Mouse (Mus musculus) ES-Bruce4 (cell line): ENCODE data around the gene Mybpc2. TPM values are rescaled to one million over a fixed set of nuclear protein-coding genes. Genes with fewer than 3 reads are reported as not detected.
A peak's percentile ranks its signal among the peaks of the same experiment; 100 is the strongest.

Experiments
- H3K27ac ChIP-seq: 2 replicates; pipeline ENCODE4 v1.5.1; 2012; ENCODE audit warnings: low read length, inconsistent platforms; ENCODE audit not compliant: insufficient read depth
- H3K27me3 ChIP-seq: 2 replicates; pipeline ENCODE4 v1.6.1; 2012; ENCODE audit warnings: mild to moderate bottlenecking, low read length, inconsistent platforms; ENCODE audit not compliant: control insufficient read depth, poor library complexity, insufficient read depth, severe bottlenecking
- H3K36me3 ChIP-seq: 2 replicates; pipeline ENCODE4 v1.6.1; 2012; ENCODE audit warnings: inconsistent platforms, mild to moderate bottlenecking, low read length, moderate library complexity; ENCODE audit not compliant: control insufficient read depth, poor library complexity, insufficient read depth, severe bottlenecking
- H3K4me1 ChIP-seq: one replicate; pipeline ENCODE4 v1.8.1; 2011; ENCODE audit warnings: low read length; ENCODE audit not compliant: control insufficient read depth, insufficient read depth
- H3K4me3 ChIP-seq: 2 replicates; pipeline ENCODE4 v1.5.1; 2011; ENCODE audit warnings: low read depth, mild to moderate bottlenecking, low read length
- H3K9ac ChIP-seq: 2 replicates; pipeline ENCODE4 v1.6.1; 2012; ENCODE audit warnings: low read depth, mild to moderate bottlenecking, inconsistent platforms; ENCODE audit not compliant: poor library complexity, severe bottlenecking
- H3K9me3 ChIP-seq: replicated peaks from 2 replicates; pipeline ENCODE4 v1.6.1; 2012; ENCODE audit warnings: mild to moderate bottlenecking, low read length, inconsistent platforms; ENCODE audit not compliant: control insufficient read depth, poor library complexity, insufficient read depth, severe bottlenecking
- CTCF ChIP-seq: IDR thresholded peaks from one replicate; pipeline ENCODE4 v1.8.1; 2011; ENCODE audit warnings: low read depth, low read length
- EP300 ChIP-seq: IDR thresholded peaks from 2 replicates; pipeline ENCODE4 v1.6.1; 2011; ENCODE audit warnings: low read depth, low read length; ENCODE audit not compliant: insufficient read depth
- POLR2A ChIP-seq: IDR thresholded peaks from one replicate; pipeline ENCODE4 v1.8.1; 2011; ENCODE audit warnings: low read length; ENCODE audit not compliant: insufficient read depth
- polyA plus RNA-seq: library from polyadenylated mRNA; stranded (reverse); fragments of >200 nt; gene quantifications from 2 replicates; pipeline ENCODE4 v1.2.4, GENCODE M21; 2011; ENCODE audit warnings: low read depth; ENCODE audit not compliant: missing spikeins, insufficient read depth, insufficient read length

The Mybpc2 gene
- polyA plus RNA-seq, 1 experiment: 2.5 TPM

GRCm38 (mm10) chr7:44501563-44502115, 22.8 kb downstream of the Mybpc2 start:
- Histone ChIP-seq H3K27ac (no peak overlapping the region), H3K9me3 (no peaks in the 10 kb centered on the region), H3K27me3 (no peaks in the 10 kb centered on the region), H3K9ac (no peak overlapping the region), H3K4me1 (no peaks in the 10 kb centered on the region), H3K36me3 (no peaks in the 10 kb centered on the region), H3K4me3 (no peak overlapping the region)
- TF ChIP-seq CTCF (peak; percentile 78), EP300 (no peak), POLR2A (no peak)

GRCm38 (mm10) chr7:44500046-44500445, 24.4 kb downstream of the Mybpc2 start:
- TF ChIP-seq EP300 (0 out of 2 replicates have a peak, but pooled peaks have one; percentile 15), CTCF (no peak)
- no peaks in the 10 kb centered on the region for H3K4me1 ChIP-seq
- H3K9ac ChIP-seq: no peak overlapping the region
- no peak overlapping the region for H3K27ac ChIP-seq
- H3K36me3 ChIP-seq: no peaks in the 10 kb centered on the region
- no peaks in the 10 kb centered on the region for H3K9me3 ChIP-seq
- no peaks in the 10 kb centered on the region for H3K27me3 ChIP-seq
- peak overlapping the region; percentile 17 for H3K4me3 ChIP-seq

- Histone ChIP-seq H3K36me3 (no peaks in the 10 kb centered on the region), H3K27me3 (no peaks in the 10 kb centered on the region), H3K4me3 (no peak overlapping the region), H3K27ac (no peak overlapping the region), H3K9me3 (no peaks in the 10 kb centered on the region), H3K9ac (no peak overlapping the region), H3K4me1 (no peaks in the 10 kb centered on the region)
- TF ChIP-seq POLR2A: no peak
- TF ChIP-seq CTCF: no peak
- no peak for TF ChIP-seq EP300
These were observed 25.5 kb downstream of the Mybpc2 start for GRCm38 (mm10) chr7:44498922-44499321.

- Histone ChIP-seq H3K27ac (peak overlapping the region; percentile 31; the same call in 1 of the 2 replicates), H3K9ac (peak overlapping the region; percentile 62)
These were observed 26.9 kb downstream of the Mybpc2 start for GRCm38 (mm10) chr7:44497361-44498055.

GRCm38 (mm10) chr7:44496771-44497109, 27.7 kb downstream of the Mybpc2 start:
- H3K27ac ChIP-seq: peak overlapping the region; percentile 81
- no peaks in the 10 kb centered on the region for H3K27me3 ChIP-seq
- H3K9ac ChIP-seq: peak overlapping the region; percentile 62
- no peaks in the 10 kb centered on the region for H3K4me1 ChIP-seq
- peak overlapping the region; percentile 81 for H3K4me3 ChIP-seq
- no peak for TF ChIP-seq EP300
- TF ChIP-seq CTCF: no peak
- TF ChIP-seq POLR2A: no peak
- no peaks in the 10 kb centered on the region for H3K36me3 ChIP-seq
- H3K9me3 ChIP-seq: no peaks in the 10 kb centered on the region

More at GRCm38 (mm10) chr7:44497361-44498055, 26.9 kb downstream of the Mybpc2 start:
- Histone ChIP-seq H3K36me3 (no peaks in the 10 kb centered on the region), H3K27me3 (no peaks in the 10 kb centered on the region), H3K4me1 (no peaks in the 10 kb centered on the region), H3K9me3 (no peaks in the 10 kb centered on the region), H3K4me3 (peak overlapping the region; percentile 41)
- TF ChIP-seq CTCF (no peak), POLR2A (no peak), EP300 (no peak)

GRCm38 (mm10) chr7:44495992-44496770, 28.3 kb downstream of the Mybpc2 start, which contains the start of the genes Emc10 and Fam71e1:
Gene Emc10, minus strand, starts transcription at chr7:44496529.
Gene Fam71e1, plus strand, starts transcription at chr7:44496581.
- TF ChIP-seq POLR2A (peak; percentile 89), EP300 (no peak)

More at GRCm38 (mm10) chr7:44495992-44496770, 28.3 kb downstream of the Mybpc2 start, which contains the start of the genes Emc10 and Fam71e1:
- no peaks in the 10 kb centered on the region for H3K9me3 ChIP-seq
- no peaks in the 10 kb centered on the region for H3K27me3 ChIP-seq
- peak within 1 kb of the TSS; percentile 81 for H3K27ac ChIP-seq
- peak within 1 kb of the TSS; percentile 81 for H3K4me3 ChIP-seq
- H3K36me3 ChIP-seq: no peaks in the 10 kb centered on the region
- peak within 1 kb of the TSS; percentile 80 for H3K9ac ChIP-seq
- H3K4me1 ChIP-seq: no peaks in the 10 kb centered on the region
